Mouse (Mus musculus): ENCODE results near the gene Kpna7.

The Kpna7 gene

DNA sequence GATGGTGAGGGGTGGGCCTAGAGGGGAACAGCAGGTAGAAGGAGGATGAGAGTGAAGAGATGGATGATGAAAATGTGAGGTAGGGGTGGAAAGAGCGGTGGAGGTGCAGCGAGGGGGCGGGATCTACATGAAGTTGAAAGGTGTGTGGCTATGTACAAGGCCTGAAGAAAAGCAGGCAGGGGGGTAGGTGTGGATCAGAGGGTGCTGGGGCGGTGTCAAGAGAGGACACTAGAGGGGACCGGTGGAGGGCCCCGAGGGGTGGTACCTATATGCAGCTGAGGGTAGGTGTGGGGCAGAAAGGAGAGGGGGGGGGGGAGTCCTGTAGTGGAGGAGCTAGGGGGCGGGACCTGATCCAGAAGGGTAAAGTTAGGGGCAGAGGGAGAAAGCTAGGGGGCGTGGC is 119.4 kb downstream of the Kpna7 start:
- DNase-seq (ENCODE audit: low spot score in 2 of 2) = no peak

DNA sequence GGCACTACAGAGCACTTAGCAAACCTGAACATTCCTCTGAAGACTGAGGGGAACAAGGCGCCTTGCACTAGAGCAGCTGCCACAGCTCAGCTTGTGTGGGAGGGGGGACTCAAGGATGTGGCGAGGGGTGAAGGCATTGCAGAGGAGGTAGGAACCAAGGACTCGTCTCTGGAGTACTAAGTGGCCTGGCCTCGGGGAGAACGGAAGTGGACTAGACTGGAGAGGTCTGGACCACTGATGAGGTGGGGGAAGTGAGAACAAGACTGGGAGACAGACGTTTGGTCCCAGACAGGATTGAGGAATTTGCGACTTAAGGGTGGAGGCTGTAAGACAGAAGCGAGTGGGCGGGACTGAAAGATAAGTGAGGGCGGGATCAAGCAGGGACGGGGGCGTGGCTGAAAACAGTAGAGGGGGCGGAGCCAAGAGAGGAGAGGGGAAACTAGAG is 120.0 kb downstream of the Kpna7 start:
- peak in 1 of 2 experiments; percentile 37 for DNase-seq (ENCODE audit: low spot score in 2 of 2)

DNA sequence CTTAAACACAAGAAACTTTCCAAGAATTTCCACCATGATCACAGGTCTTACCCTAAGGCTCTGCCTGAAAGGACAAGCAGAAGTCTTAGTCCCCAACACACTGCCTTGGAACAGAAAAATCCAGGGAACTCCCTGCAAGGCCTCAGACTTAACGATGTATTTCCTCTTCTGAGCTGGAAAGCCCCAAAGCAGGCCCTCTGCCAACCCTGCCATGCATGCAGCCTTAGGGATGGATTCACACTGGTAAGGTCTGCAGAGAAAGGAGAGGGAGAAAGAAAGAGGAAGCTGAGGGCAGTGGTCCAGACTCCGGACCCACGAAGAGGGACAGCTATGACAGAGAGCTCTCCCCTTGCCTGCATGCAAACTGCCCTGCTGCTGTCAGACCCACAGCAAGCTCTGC is 120.4 kb downstream of the Kpna7 start:
- no peak for DNase-seq (ENCODE audit: low spot score in 2 of 2)

DNA sequence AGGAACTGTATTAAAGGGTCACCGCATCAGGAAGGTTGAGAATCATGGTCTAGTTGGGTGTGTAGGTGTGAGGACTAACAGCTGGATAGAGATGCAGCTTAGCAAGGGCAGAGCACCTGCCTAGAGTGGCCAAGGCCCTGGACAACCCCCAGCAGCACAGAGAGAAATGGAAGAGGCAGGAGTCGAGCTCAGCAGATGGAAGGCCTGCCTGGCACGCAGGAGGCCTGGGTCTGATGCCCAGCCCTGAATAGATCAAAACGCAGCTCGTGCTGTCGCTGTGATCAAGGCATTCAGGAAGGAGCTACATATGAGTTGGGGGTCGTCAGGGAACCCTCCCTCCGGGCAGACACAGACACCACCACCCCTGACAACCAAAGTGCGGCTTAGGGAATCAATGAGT is 125.6 kb downstream of the Kpna7 start:
- no peak for DNase-seq (ENCODE audit: low spot score in 2 of 2)

DNA sequence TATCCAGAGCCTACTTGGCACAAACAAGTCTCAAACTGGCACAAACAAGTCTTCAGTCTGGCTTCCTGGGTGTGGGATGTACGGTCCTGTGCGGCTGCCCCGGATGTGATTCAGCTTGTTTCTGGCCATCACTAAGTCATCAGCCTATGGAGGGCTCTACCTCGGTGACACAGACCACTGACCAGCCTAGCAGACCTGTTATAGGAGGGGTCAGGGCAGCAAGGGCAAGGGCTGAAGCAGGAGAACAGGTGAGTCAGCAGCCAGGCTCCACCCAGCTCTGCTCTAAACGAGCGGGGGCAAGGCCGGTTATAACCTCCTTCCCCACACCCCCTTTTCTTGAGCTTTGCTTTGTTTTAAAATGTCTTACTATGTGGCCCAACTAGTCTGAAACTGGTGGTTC is 129.4 kb downstream of the Kpna7 start:
- no peak for DNase-seq (ENCODE audit: low spot score in 2 of 2)

DNA sequence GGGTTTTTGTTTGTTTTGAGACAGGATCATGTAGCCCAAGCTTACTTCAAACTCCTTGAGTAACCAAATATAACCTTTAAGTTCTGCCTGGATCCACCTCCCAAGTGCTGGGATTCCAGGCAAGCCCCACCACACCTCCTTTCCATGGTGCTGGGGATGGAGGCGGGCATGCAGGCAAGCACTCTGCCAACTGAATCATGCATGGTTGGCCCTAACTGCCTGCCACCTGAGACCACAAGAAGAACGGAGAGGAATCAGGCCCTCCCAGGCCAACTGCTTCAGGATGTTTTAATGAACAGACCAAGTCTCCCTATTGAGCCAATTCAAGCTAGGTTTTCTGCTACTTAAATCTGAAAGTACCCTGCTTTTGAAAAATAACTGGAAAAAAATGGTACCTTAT is 131.2 kb downstream of the Kpna7 start:
- DNase-seq (ENCODE audit: low spot score in 2 of 2) = no peak

DNA sequence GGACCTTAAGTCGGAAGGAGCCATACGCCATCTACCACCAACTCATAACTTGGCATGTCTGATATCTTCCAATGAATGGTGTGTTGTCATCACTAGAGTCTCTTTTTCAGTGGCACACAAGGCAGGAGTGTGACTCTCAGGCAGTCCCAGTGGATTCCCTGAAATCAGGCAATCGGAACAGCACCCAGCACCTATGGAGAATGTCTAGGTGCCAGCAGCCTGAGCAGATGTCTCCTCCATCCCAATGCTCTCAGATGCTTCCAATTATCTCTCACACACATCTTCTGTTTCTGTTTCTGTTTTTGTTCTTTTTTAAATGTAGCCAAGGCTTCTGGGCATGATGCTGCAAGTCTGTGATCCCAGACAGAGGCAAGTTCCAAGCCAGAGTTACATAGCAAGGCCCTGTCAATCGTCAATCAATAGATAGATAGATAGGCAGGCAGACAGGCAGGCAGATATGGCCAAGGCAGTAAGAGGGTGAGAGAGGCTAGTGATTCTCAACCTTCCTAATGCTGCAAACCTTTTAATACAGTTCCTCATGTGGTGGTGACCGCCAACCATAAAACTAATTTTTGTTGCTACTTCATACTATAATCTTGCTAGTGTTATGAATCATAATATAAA is 133.3 kb downstream of the Kpna7 start:
- no peak for DNase-seq (ENCODE audit: low spot score in 2 of 2)

DNA sequence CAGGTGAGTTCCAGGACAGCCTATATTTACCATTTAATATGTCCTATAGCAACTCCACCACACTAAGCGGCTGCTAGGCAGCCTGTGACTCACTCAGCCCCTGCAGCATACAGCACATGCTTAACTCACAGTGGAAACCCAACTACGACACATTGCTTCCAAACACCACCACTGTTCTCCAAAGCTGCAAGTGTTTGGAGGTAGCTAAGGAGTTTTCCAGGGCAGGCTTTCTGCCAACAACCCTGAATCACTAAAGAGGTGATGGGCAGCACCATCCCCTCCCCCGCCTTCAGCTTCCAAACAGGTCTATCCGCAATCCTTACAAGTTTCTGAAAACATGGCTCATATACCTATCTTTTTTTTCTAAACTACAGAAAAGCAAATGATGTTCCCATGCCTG is 134.0 kb downstream of the Kpna7 start:
- DNase-seq (ENCODE audit: low spot score in 2 of 2) = no peak

DNA sequence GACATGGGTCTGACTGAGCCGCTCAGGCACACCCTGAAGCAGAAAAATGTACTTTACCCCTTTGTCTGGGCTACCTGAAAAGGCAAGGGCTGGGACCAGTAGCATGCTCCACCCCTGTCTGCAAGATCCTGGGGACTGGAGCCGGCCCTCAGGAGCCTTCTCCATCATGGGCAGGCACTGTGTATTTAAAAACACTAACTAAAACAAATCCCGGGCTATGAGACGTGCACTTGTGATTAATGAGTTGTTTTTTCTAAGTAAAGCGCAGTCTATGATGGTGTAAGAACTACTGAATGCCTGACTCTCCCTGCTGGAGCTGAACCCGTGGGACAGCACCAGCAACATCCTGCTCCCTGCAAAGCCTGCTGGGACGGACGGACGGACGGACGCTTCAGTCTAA is 135.4 kb downstream of the Kpna7 start:
- DNase-seq (ENCODE audit: low spot score in 2 of 2) = no peak

DNA sequence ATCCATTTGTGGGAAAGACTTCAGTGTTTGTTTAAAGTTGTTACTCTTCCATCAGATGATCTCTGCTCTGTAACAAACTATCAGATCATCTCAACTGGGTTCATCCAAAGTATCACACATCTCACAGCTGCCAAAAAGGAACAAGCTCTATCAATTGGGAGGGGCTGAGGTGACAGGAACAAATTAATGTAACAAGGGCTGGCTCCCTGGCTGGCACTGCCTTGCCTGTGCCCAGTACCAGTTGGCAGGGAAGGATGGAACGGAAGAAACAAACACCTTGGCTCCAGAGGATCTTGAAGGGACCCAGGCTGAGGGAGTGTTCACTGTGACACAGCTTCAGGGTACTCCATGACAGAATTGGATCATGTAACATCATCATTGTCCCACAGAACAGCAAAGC is 135.8 kb downstream of the Kpna7 start:
- no peak for DNase-seq (ENCODE audit: low spot score in 2 of 2)

DNA sequence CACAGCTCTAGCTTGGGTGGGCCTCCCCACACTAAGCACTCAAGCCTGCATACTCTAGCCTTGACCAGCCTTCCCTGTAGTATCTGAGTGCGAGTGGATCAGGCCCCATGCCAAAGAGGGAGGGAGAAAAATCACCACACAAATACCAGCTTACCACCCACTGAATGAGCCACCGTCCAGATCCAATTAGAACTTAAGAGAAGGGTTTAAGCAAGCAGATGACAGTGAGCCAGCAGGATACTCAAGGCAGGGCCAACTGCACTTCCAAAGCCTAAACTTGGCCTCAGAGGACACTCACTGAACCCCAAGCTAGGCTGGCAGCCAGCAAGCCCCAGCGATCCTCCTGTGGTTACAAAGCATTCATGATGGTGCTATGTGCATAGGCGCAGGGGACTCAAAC is 137.8 kb downstream of the Kpna7 start:
- DNase-seq (ENCODE audit: low spot score in 2 of 2) = peak in 1 of 2 experiments; percentile 17

DNA sequence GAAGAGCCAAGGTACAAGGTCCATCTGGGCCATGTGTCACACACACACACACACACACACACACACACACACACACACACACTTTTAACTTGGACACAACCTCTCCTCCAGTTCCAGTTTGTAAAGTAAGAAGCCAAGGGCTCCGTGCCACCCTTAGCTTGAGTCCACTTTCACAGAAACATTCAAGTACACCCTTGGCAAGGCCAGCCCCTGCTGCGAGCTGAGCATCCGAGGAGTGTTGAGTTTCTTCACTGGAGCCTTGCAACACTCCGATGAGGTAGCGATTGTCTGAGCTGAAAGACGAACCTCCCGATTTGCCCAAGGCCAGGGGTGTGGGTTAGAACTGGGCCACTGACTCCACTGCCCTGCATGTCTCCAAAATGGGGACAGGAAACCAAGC is 138.9 kb downstream of the Kpna7 start:
- DNase-seq (ENCODE audit: low spot score in 2 of 2) = no peak

DNA sequence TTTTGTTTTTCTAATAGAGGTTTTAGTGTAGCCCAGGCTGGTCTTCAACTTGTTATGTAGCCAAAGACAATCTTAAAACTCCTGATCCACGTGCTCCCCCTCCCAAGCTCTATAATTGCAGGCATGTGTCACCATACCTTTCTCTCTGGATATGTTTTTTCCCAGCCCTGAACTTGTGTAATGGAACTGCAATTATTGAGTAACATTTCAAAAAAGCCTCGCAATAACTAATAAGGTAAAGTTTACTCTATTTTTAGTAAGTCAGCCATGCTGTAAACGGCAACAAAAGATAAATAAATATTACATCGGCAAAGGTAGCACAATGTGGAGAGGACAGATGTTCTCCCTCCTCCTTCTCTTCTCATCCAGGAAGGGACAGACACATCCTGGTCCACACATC is 139.5 kb downstream of the Kpna7 start:
- no peak for DNase-seq (ENCODE audit: low spot score in 2 of 2)

DNA sequence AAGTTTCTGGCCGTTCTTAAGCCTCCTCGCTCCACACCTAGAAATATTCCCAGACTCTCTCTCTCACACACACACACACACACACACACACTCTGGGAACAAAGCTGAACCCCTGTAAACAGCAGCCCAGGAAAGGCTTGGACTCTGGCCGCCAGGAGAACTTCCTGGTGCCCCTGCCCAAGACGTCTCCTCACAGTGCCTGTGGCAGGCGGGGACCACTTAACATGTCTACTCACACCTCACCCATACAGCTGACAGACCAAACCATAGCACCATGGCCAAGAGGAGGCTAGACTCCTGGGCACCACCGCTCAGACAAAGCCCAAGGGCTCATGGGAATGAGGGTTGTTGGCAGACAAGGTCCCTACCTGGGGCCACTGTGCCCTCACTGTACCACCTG is 140.5 kb downstream of the Kpna7 start:
- DNase-seq (ENCODE audit: low spot score in 2 of 2) = no peak

DNA sequence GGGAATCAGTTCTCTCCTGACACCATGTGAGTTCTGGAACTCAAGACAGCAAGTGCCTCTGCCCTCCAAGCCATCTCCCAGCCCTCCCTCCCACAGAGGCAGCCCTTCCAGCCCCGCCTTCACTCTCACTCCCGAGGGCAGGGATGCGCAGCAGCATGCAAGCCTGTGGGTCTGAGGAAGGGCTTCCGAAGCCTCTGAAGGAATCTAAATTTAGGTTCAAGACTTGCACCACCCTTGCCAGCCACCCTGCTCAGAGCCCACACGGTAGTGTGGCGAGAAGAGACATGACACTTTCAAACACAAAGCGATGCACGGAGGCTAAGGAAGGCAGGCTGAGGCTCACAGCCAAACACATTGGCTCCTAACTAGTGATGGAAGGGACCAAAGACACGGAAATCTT is 141.4 kb downstream of the Kpna7 start:
- DNase-seq (ENCODE audit: low spot score in 2 of 2) = no peak

DNA sequence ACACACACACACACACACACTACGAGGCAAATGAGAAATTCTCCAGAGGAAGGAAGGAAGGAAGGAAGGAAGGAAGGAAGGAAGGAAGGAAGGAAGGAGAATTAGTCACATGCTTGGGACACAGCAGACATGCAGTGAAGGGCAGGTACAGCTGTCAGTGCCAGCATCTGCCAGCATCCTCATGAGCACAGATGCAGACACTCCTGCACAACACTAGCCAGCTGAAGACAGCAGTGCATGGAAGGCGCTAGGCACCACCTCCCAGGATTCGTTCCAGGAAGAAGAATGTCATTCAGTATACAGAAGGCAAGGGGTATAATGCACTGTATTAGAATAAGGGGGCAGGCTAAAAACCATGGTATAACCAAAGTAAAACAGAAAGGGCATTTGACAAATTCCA is 142.9 kb downstream of the Kpna7 start:
- DNase-seq (ENCODE audit: low spot score in 2 of 2) = no peak

DNA sequence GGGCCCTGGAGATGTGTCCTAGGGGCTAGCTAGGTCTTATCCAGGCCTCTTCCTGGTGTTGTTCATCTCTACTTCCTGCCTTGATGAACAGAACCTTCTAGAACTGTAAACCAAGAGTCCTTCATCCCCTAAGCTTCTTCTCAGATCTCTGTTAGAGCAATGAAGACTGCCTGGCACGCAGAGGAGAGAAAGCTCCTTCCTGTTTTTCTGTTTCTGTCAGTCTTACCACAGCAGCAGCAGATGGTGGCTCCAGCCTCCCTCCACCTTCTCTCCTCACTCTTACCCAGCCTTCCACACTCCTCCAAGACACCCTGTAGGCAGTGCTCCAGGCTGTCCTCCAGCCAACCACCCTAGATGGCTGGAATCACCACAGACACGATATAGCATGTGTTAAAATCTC is 146.5 kb downstream of the Kpna7 start:
- DNase-seq (ENCODE audit: low spot score in 2 of 2) = no peak
